Mouse (Mus musculus): Measurements from ENCODE around the gene Mxi1. TPM values are rescaled to one million over a fixed set of nuclear protein-coding genes. Genes with fewer than 3 reads are reported as not detected.
A peak's percentile ranks its signal among the peaks of the same experiment; 100 is the strongest.

Mxi1 gene
- polyA plus RNA-seq, 1 experiment from 2014 or later: 34.3 TPM

DNA sequence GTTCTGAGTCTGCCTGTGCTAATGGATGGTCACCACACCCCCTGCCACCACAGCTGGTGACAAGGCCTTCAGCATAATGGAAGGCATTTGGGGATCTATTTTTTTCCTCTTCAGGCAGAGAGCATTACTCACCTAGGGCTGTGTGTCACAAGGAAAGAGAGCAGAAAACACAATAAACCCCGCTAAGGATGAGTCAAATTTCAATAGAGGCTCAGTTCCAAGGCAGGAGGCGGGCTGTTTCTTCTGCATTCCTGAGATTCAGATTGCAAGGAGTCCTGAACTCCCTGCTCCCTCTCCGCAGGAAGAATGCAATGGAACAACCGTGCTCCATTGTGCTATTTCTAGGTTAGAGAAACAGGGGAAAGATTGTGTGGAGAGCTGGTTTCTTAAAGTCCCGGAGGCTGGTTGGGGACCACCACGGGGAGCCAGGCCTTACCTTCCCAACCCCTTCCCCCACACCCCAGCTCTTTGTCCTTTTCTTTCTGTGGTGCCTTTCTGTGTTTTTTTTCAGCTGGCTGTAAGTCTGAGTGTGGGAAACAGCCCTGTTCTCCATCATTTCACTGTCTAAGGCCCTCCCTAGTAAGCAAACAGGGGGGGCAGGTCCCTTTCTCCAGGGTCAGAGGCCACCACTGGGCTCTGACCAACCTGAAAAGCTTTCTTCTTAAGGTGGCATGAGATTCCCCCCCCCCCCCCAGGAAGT is 102.0 kb downstream of the Mxi1 start:
- Histone ChIP-seq H3K4me1 (replicated peaks; ENCODE audit: control insufficient read depth, insufficient read depth, low read length) (peaks cover 30% of the 10 kb centered on the region), H3K27ac (ENCODE audit: low read depth, low read length) (peak overlapping the region; percentile 53; the same call in 1 of the 2 replicates), H3K36me3 (ENCODE audit: control insufficient read depth, insufficient read depth, low read length) (no peaks in the 10 kb centered on the region), H3K27me3 (replicated peaks; ENCODE audit: control insufficient read depth, insufficient read depth, low read length) (no peaks in the 10 kb centered on the region), H3K9ac (ENCODE audit: low read depth, low read length) (no peak overlapping the region), H3K9me3 (ENCODE audit: control insufficient read depth, low read length) (no peaks in the 10 kb centered on the region), H3K4me2 (no peak overlapping the region; the same call in 1 of the 2 replicates), H3K4me3 (ENCODE audit: low read depth, low read length) (no peak overlapping the region)
- 47% methylated on average over 6 of the region's 6 CpGs for WGBS
- no peak for ATAC-seq (replicated peaks; ENCODE audit: low FRiP score)
- no peak for DNase-seq (ENCODE audit: low spot score)

DNA sequence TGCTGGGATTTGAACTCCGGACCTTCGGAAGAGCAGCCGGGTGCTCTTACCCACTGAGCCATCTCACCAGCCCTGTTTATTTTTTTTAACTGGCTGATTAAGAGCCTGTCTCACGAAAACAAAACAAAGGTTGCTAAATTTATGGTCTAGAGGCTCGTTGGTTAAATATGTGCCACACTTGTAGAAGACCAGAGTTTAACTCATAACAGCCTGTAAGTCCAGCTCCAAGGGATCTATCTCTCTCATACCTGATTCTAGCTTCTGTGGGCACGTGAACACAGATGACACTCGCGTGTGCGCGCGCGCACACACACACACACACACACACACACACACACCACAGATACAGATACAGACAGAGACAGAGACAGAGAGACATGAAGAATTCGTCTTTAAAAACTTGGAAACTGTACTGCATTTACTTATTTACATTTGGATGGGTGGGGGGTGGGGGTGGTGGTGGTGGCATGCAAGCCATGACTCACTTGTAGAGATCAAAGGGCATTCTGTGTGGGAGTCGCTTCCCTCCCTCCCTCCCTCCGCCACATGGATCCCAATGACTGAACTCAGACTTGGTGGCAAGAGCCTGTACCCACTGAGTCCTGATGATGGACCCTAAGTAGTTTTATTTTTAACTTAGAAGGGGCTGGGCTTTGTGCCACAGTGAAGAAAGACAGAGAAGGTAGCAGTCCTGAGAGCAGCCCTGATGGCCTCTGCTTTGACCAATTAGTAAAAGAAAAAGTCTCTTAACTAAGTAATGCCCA is 103.5 kb downstream of the Mxi1 start:
- WGBS: 79% methylated on average over 15 of the region's 15 CpGs
- no peaks in the 10 kb centered on the region for H3K9me3 ChIP-seq (ENCODE audit: control insufficient read depth, low read length)
- no peak for DNase-seq (ENCODE audit: low spot score)

DNA sequence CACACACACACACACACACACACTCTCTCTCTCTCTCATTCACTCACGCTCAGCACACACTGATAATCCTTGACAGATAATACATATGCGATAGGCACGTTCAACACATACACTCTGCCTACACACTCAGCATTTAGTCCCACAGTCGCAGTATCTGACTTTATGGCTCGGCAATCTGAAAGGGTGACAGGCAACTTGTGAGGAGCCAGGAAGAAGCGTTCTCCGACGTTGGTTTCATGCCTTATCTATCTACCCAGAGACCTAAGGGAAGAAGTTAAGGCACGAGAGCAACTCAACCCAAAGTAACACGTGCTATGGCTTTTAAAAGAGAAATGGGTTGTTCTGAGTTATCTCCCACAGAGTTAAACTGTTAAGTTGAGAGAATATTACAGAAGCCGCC is 104.3 kb downstream of the Mxi1 start:
- WGBS: 37% methylated on average over 11 of the region's 11 CpGs
- DNase-seq (ENCODE audit: low spot score): no peak
- Histone ChIP-seq H3K9ac (ENCODE audit: low read depth, low read length) (0 out of 2 replicates have a peak overlapping the region, but pooled peaks have one; percentile 9), H3K27ac (ENCODE audit: low read depth, low read length) (peak overlapping the region; percentile 54), H3K4me2 (peak overlapping the region; percentile 30), H3K4me1 (replicated peaks; ENCODE audit: control insufficient read depth, insufficient read depth, low read length) (peaks cover 30% of the 10 kb centered on the region), H3K36me3 (ENCODE audit: control insufficient read depth, insufficient read depth, low read length) (no peaks in the 10 kb centered on the region), H3K4me3 (ENCODE audit: low read depth, low read length) (no peak overlapping the region), H3K9me3 (ENCODE audit: control insufficient read depth, low read length) (no peaks in the 10 kb centered on the region), H3K27me3 (replicated peaks; ENCODE audit: control insufficient read depth, insufficient read depth, low read length) (no peaks in the 10 kb centered on the region)
- peak; percentile 82 for ATAC-seq (replicated peaks; ENCODE audit: low FRiP score)

More for the DNA sequence above, 103.5 kb downstream of the Mxi1 start:
- no peak for ATAC-seq (replicated peaks; ENCODE audit: low FRiP score)
- peaks cover 30% of the 10 kb centered on the region for H3K4me1 ChIP-seq (replicated peaks; ENCODE audit: control insufficient read depth, insufficient read depth, low read length)
- no peaks in the 10 kb centered on the region for H3K36me3 ChIP-seq (ENCODE audit: control insufficient read depth, insufficient read depth, low read length)
- no peak overlapping the region for H3K4me3 ChIP-seq (ENCODE audit: low read depth, low read length)
- H3K4me2 ChIP-seq: no peak overlapping the region
- H3K27ac ChIP-seq (ENCODE audit: low read depth, low read length): peak overlapping the region; percentile 54; the same call in 1 of the 2 replicates
- no peak overlapping the region for H3K9ac ChIP-seq (ENCODE audit: low read depth, low read length)
- no peaks in the 10 kb centered on the region for H3K27me3 ChIP-seq (replicated peaks; ENCODE audit: control insufficient read depth, insufficient read depth, low read length)

DNA sequence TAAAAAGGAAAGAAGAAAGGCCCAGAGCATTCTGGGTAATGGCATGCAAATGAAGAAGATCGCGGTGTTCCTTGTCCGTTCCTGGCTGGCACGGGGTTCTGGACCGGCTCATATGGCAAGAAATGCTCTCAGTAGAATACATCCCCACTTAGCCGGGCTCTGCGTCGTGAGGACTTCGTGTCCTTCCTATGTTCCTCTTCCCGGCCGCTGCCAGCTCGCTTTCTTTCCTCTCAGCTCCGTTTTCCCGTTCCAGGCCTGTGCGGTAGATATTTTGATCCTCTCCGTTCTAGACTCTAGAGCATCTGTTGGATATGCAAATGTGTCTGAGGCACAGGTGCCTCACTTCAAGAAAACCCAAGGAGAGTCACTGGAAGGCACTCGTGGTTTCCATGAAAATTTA is 104.9 kb downstream of the Mxi1 start:
- ATAC-seq (replicated peaks; ENCODE audit: low FRiP score) (no peak), DNase-seq (ENCODE audit: low spot score) (no peak)
- H3K4me2 ChIP-seq: peak overlapping the region; percentile 30
- no peaks in the 10 kb centered on the region for H3K36me3 ChIP-seq (ENCODE audit: control insufficient read depth, insufficient read depth, low read length)
- no peak overlapping the region for H3K9ac ChIP-seq (ENCODE audit: low read depth, low read length)
- 68% methylated on average over 17 of the region's 17 CpGs for WGBS
- peak overlapping the region; percentile 54 for H3K27ac ChIP-seq (ENCODE audit: low read depth, low read length)
- H3K27me3 ChIP-seq (replicated peaks; ENCODE audit: control insufficient read depth, insufficient read depth, low read length): no peaks in the 10 kb centered on the region
- H3K4me3 ChIP-seq (ENCODE audit: low read depth, low read length): no peak overlapping the region
- peaks cover 27% of the 10 kb centered on the region for H3K4me1 ChIP-seq (replicated peaks; ENCODE audit: control insufficient read depth, insufficient read depth, low read length)
- no peaks in the 10 kb centered on the region for H3K9me3 ChIP-seq (ENCODE audit: control insufficient read depth, low read length)

DNA sequence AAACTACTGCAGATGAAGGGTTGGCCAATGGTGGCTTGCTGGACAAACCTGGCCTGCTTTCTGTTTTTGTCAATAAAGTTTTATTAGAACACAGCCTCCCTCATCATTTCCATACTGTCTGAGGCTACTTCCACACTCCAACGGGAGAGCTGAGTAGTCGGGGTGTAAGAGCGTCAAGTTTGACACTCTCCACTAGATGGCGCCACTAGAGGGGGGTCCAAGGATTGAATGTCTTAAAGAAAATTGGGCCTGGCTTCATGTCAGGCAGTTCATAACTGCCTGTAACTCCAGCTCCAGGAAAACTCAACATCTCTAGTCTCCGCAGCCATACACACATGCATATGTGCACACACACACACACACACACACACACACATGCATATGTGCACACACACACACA is 109.5 kb downstream of the Mxi1 start:
- ATAC-seq (replicated peaks; ENCODE audit: low FRiP score): no peak
- DNase-seq (ENCODE audit: low spot score): no peak
- peaks cover 25% of the 10 kb centered on the region for H3K4me1 ChIP-seq (replicated peaks; ENCODE audit: control insufficient read depth, insufficient read depth, low read length)
- 31% methylated on average over 5 of the region's 5 CpGs for WGBS
- H3K27ac ChIP-seq (ENCODE audit: low read depth, low read length): no peak overlapping the region
- H3K36me3 ChIP-seq (ENCODE audit: control insufficient read depth, insufficient read depth, low read length): no peaks in the 10 kb centered on the region
- no peak overlapping the region for H3K4me2 ChIP-seq
- peaks cover 5% of the 10 kb centered on the region; the same call in 1 of the 2 replicates for H3K27me3 ChIP-seq (replicated peaks; ENCODE audit: control insufficient read depth, insufficient read depth, low read length)
- no peaks in the 10 kb centered on the region for H3K9me3 ChIP-seq (ENCODE audit: control insufficient read depth, low read length)
- no peak overlapping the region for H3K4me3 ChIP-seq (ENCODE audit: low read depth, low read length)
- no peak overlapping the region for H3K9ac ChIP-seq (ENCODE audit: low read depth, low read length)

DNA sequence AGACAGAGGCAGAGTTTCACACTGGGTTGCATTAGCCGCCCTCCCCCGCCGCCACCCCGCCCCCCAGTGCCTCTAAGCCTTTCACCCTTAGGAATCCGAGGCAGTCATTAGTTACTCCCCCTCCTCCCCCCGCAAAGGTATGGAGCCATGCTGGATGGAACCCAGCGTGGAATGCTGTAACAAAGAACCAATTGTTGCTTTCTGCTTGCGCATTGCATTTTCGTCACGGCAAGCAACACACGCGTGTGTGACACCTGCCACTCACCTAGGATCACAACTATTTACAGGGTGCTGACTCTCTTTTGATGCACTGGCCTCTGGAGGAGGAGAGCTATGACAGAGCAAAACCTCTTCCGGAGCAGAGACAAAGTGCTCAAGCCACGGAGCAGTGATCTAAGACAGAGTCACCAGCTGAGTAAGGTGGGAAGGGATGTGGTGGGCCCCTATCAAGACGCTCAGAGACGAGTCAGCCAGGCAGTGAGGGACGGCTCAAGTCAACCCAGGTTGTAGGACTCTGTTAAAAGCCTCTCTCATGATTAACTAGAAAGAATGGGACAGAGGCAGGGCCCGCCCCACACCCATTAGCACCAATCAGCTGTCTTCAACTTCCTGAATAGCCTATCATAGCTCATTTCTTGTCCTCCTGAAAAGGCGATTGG is 110.7 kb downstream of the Mxi1 start:
- Histone ChIP-seq H3K27ac (ENCODE audit: low read depth, low read length) (peak overlapping the region; percentile 75), H3K4me2 (peak overlapping the region; percentile 89), H3K9ac (ENCODE audit: low read depth, low read length) (peak overlapping the region; percentile 59), H3K4me1 (replicated peaks; ENCODE audit: control insufficient read depth, insufficient read depth, low read length) (peaks cover 18% of the 10 kb centered on the region), H3K9me3 (ENCODE audit: control insufficient read depth, low read length) (no peaks in the 10 kb centered on the region), H3K4me3 (ENCODE audit: low read depth, low read length) (peak overlapping the region; percentile 48), H3K36me3 (ENCODE audit: control insufficient read depth, insufficient read depth, low read length) (no peaks in the 10 kb centered on the region), H3K27me3 (replicated peaks; ENCODE audit: control insufficient read depth, insufficient read depth, low read length) (peaks cover 10% of the 10 kb centered on the region; the same call in 1 of the 2 replicates)
- ATAC-seq (replicated peaks; ENCODE audit: low FRiP score) (peak; percentile 94), DNase-seq (ENCODE audit: low spot score) (peak; percentile 71)
- 2% methylated on average over 19 of the region's 19 CpGs for WGBS

DNA sequence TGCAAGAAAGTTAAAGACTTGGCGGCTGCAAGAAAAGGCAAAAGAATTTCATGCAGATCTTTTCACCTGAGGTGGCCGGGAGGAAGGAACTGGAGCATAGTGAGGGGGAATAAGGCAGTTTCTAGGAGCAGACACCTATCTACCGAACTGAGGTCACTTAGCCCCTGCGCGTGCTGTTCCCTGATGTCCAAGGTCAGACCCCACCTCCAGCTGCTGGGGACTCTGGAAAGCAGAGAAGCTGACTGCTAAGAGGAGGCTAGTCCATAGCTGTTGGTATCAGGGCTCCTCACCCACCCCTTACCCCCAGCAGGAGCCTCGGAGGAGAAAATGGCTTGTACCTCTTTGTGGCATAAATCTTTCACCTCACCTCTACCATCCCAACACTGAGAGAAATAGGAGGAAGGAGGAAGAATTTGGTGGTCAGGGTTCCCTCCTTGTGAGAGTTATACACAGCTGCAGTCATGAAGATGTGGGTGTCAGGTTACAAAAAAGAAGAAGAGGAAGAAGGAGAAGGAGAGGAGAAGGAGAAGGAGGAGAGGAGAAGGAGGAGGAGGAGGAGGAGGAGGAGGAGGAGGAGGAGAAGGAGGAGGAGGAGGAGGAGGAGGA is 111.4 kb downstream of the Mxi1 start:
- H3K27ac ChIP-seq (ENCODE audit: low read depth, low read length): peak overlapping the region; percentile 75
- DNase-seq (ENCODE audit: low spot score) (no peak), ATAC-seq (replicated peaks; ENCODE audit: low FRiP score) (peak; percentile 27)
- peaks cover 10% of the 10 kb centered on the region; the same call in 1 of the 2 replicates for H3K27me3 ChIP-seq (replicated peaks; ENCODE audit: control insufficient read depth, insufficient read depth, low read length)
- H3K9ac ChIP-seq (ENCODE audit: low read depth, low read length): peak overlapping the region; percentile 48; the same call in 1 of the 2 replicates
- H3K4me3 ChIP-seq (ENCODE audit: low read depth, low read length): peak overlapping the region; percentile 48
- no peaks in the 10 kb centered on the region for H3K9me3 ChIP-seq (ENCODE audit: control insufficient read depth, low read length)
- no peaks in the 10 kb centered on the region for H3K36me3 ChIP-seq (ENCODE audit: control insufficient read depth, insufficient read depth, low read length)
- H3K4me1 ChIP-seq (replicated peaks; ENCODE audit: control insufficient read depth, insufficient read depth, low read length): peaks cover 18% of the 10 kb centered on the region
- H3K4me2 ChIP-seq: peak overlapping the region; percentile 89
- 2% methylated on average over 6 of the region's 6 CpGs for whole genome bisulfite sequencing
